Mouse (Mus musculus): ENCODE measurements around the gene Ndst4. TPM values are rescaled to one million over a fixed set of nuclear protein-coding genes. Genes with fewer than 3 reads are reported as not detected.

The Ndst4 gene
- polyA plus RNA-seq, 1 experiment from 2014 or later = 0.03 TPM

DNA sequence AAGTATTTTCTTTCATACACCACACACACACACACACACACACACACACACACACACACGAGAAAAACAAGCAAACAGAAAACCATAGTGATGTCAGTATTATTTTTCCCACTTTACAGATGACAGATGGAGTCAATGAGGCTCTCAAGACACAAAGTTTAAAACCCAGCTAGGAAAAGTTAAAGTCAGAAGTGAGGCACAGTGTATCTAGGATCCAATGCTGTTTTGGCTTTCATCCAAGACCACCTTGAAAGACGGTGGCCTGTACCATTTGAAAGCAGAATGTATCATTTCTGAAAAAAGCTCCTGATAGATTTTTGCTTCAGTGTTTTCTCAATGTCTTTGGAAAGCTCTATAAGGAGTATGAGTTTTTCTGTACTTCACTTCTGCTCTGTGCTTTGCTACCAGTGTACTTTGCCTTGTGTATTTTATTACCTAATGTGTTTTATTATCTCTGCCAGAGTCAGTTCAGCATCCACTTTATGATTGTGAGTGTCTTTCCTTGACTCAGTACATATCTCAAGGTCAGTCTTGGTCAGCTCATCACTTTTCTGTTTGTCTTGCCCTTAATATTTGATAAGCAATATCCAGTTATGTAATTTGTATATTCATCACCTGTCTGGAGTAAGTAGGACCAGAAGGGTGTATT lies 257.1 kb downstream of the Ndst4 start:
- H3K9me3 ChIP-seq (replicated peaks) = no peaks in the 10 kb centered on the region
- no peak overlapping the region for H3K27ac ChIP-seq
- no peak overlapping the region for H3K4me2 ChIP-seq
- no peak overlapping the region for H3K9ac ChIP-seq
- no peaks in the 10 kb centered on the region for H3K4me1 ChIP-seq
- no peak overlapping the region for H3K4me3 ChIP-seq (replicated peaks)
- H3K27me3 ChIP-seq = no peaks in the 10 kb centered on the region
- no peak for ATAC-seq (replicated peaks; ENCODE audit: low FRiP score)
- WGBS = 62% methylated on average over 2 of the region's 2 CpGs
- no peaks in the 10 kb centered on the region for H3K36me3 ChIP-seq

DNA sequence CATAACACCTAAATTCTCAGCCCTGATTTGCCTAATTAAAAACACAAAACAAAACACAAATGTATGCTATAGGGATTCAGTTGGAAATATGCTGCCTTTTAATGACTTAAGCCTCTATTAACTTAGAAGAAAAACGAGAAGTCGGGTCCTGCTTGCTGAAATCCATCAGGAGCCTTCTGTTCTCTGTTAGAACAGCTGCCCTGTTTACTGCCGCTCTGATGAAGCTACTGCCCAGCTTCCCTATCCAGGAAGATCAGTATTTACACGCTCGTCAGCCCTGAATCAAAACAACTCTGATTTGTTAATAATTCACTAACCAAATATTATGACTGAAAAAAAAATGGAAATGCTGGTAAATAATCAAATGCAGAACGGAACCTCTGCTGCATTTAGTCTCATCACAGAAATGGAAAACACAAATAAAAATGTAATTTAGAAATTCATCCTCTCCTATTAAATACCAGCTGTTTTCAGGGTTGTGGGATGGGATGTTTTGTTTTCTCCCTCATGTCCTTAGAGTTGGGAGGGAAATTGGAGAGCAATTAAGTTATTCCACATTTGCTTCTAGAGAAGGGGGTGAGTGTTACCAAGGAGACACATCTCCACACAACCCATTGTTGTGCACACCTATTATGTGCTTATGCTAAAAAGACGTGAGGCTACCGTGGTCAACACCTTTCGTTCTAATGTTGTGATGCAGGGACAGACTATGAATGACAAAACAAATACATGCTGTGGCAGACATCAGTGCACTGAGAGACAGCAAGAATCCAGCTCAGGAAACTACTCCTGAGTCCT lies 270.3 kb downstream of the Ndst4 start:
- Histone ChIP-seq H3K4me3 (replicated peaks) (no peak overlapping the region), H3K27ac (no peak overlapping the region), H3K4me2 (no peak overlapping the region), H3K4me1 (no peaks in the 10 kb centered on the region), H3K36me3 (no peaks in the 10 kb centered on the region), H3K9me3 (replicated peaks) (no peaks in the 10 kb centered on the region), H3K27me3 (no peaks in the 10 kb centered on the region), H3K9ac (no peak overlapping the region)
- no peak for ATAC-seq (replicated peaks; ENCODE audit: low FRiP score)
- WGBS = 62% methylated on average over 9 of the region's 9 CpGs

DNA sequence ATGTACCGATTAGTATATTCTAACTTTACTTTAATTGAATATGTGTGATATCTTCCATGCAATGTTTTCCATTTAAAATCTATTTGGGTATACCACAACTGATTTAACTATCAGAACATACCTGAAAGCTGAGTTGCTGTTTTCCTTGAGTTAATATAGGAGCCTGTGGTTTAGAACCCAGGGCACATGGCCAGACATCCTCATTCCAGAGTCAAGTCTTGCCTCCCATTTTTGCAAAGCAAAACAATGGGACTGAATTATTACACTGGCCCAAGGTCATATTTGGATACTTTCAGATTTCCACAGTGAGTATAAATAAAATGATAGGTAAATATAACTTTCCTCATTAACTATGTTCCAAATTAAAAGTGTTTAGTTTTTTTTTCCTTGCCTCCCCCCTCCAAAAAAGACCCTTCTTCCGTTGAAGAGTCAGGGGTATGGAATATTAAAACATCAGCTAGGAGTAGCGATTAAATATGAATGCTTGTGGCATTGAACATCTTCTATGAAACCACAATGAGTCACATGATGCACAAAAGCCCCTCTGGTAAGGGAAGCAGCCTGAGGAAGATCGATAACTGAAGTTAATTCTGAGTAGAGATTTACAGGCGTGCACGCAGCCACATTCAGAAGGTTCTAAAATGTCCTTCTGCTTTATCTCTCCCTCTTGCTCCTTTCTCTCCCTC lies 271.5 kb downstream of the Ndst4 start:
- H3K36me3 ChIP-seq = no peaks in the 10 kb centered on the region
- ATAC-seq (replicated peaks; ENCODE audit: low FRiP score) = no peak
- no peaks in the 10 kb centered on the region for H3K27me3 ChIP-seq
- H3K4me2 ChIP-seq = no peak overlapping the region
- H3K4me3 ChIP-seq (replicated peaks) = no peak overlapping the region
- no peak overlapping the region for H3K9ac ChIP-seq
- H3K27ac ChIP-seq = no peak overlapping the region
- no peaks in the 10 kb centered on the region for H3K4me1 ChIP-seq
- 81% methylated on average over 6 of the region's 6 CpGs for WGBS
- H3K9me3 ChIP-seq (replicated peaks) = no peaks in the 10 kb centered on the region

DNA sequence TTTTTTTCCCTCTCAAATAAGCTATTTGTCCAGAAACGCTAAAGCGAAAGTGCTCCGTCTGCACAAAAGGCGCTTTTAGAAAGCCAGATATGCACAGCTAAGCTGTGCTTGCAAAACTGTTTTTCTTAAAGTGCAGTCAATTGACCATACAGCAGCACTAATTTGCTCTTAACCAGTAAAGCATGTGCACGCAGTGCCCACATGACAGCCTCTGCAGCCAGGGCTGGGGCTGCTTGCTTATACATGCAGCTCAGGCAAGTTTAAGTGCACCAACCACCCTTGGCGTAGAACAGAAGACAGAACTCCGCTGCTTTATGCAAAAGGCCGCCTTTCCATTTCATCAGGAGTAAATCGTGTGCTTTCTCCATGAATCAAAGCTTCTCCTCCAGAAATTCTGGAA lies 275.0 kb downstream of the Ndst4 start:
- no peaks in the 10 kb centered on the region for H3K36me3 ChIP-seq
- ATAC-seq (replicated peaks; ENCODE audit: low FRiP score) = 0 out of 2 replicates have a peak, but pooled peaks have one; percentile 43
- H3K27ac ChIP-seq = no peak overlapping the region
- no peak overlapping the region for H3K4me3 ChIP-seq (replicated peaks)
- WGBS = 78% methylated on average over 9 of the region's 9 CpGs
- no peaks in the 10 kb centered on the region for H3K4me1 ChIP-seq
- no peaks in the 10 kb centered on the region for H3K9me3 ChIP-seq (replicated peaks)
- no peak overlapping the region for H3K9ac ChIP-seq
- no peak overlapping the region for H3K4me2 ChIP-seq
- no peaks in the 10 kb centered on the region for H3K27me3 ChIP-seq

DNA sequence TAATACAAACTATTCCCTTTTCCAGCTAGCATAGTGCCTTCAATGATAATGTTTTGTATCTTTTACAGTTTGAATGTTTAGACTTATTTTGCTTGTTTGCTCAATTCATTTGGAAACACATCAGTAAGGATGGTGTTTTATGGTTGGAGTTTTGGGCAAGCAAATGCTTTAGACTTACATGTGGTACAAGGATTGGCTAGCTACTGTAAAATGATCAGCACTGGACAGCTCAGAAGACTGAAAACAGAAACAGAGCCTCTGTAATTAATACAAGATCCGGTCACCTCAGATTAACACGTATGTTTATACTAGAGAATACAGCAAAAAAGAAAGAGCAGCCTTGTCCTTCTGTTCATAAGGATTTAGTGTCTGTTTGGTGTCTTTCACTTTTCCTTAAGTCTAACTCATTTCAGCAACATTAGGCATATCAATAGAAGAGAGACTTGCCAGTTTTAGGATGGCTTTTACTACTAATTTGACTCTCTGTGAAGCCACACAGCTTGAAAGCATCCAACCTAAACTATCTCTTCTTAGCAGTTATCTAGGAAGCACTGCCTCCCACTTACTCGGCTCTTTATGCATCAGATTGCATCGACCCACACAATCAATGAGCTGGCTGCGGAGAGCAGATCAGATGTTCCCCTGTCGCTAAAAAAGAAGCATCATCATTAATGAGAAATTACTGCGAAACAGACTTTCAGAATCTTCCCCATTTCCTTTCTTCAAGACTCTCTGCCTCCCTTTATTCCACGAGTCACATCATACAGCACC lies 279.8 kb downstream of the Ndst4 start:
- ATAC-seq (replicated peaks; ENCODE audit: low FRiP score) = no peak
- Histone ChIP-seq H3K27me3 (no peaks in the 10 kb centered on the region), H3K4me1 (no peaks in the 10 kb centered on the region)

DNA sequence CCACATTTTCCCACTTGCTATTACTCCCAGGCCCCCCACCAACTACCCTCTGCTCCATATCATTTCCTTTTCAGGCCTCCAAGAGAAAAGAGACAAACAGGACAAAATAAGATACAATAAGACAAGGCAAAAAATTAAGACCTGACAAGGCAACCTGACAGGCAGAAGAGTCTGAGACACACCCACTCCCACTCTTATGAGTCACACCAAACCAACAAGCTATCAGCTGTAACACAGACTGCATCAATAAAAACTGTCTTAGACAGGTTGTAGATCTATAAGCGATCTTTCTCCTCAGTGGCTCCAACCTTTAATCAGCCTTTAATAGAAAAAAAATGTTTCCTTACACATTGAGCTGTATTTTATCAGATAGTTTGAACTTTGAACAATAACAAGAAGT lies 280.7 kb downstream of the Ndst4 start:
- Histone ChIP-seq H3K27ac (no peak overlapping the region), H3K36me3 (no peaks in the 10 kb centered on the region), H3K9me3 (replicated peaks) (no peaks in the 10 kb centered on the region), H3K27me3 (no peaks in the 10 kb centered on the region), H3K4me2 (no peak overlapping the region), H3K9ac (no peak overlapping the region), H3K4me1 (no peaks in the 10 kb centered on the region), H3K4me3 (replicated peaks) (no peak overlapping the region)
- WGBS = 83% methylated on average over 1 of the region's 1 CpGs
- no peak for ATAC-seq (replicated peaks; ENCODE audit: low FRiP score)

More for the DNA sequence above, 279.8 kb downstream of the Ndst4 start:
- Histone ChIP-seq H3K9me3 (replicated peaks) (no peaks in the 10 kb centered on the region), H3K4me3 (replicated peaks) (no peak overlapping the region), H3K4me2 (no peak overlapping the region), H3K9ac (no peak overlapping the region), H3K27ac (no peak overlapping the region), H3K36me3 (no peaks in the 10 kb centered on the region)
- 60% methylated on average over 8 of the region's 8 CpGs for WGBS

DNA sequence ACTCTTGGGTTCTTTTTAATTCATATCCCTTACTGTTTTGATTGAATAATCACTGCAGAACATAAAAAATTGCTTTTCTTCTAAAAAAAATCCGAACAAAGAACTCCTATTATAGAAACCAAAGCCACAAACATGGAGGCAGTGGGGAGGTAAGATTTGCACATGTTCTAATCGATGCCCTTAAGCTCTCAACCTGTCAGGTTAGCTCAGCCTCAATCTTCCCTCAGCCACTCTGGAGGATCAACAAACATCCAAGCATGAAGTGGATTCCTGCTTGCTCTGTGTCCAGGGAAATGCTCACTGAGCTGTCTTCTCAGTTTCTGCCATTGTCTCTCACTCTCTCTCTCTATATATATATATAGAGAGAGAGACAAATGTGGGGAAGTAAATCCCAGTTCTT lies 283.7 kb downstream of the Ndst4 start:
- H3K4me3 ChIP-seq (replicated peaks) = no peak overlapping the region
- WGBS = 81% methylated on average over 2 of the region's 2 CpGs

DNA sequence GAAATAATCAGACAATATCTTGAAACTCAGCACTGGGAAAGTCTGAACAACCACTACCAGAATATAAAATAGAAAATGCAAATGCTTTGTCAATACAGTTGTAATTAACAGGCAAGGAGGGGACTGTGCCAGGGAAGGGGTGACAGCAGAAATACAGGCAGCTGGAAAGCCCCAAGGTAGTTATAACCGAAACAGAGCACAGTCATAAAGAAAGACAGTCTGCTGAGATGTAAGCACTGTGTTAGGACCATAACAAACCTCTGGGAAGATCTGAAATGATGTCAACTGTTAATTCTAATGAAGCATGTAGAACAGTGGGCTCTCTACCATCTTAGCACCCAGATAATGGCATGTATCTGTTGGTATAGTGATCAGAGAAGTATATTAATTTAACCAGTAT lies 287.1 kb downstream of the Ndst4 start:
- Histone ChIP-seq H3K9me3 (replicated peaks) (no peaks in the 10 kb centered on the region), H3K4me1 (no peaks in the 10 kb centered on the region), H3K27me3 (no peaks in the 10 kb centered on the region), H3K36me3 (no peaks in the 10 kb centered on the region), H3K4me3 (replicated peaks) (no peak overlapping the region), H3K9ac (no peak overlapping the region), H3K4me2 (no peak overlapping the region), H3K27ac (no peak overlapping the region)
- 74% methylated on average over 1 of the region's 1 CpGs for WGBS
- no peak for ATAC-seq (replicated peaks; ENCODE audit: low FRiP score)

More for the DNA sequence above, 283.7 kb downstream of the Ndst4 start:
- Histone ChIP-seq H3K4me1 (no peaks in the 10 kb centered on the region), H3K9ac (no peak overlapping the region), H3K27me3 (no peaks in the 10 kb centered on the region), H3K27ac (no peak overlapping the region), H3K36me3 (no peaks in the 10 kb centered on the region), H3K9me3 (replicated peaks) (no peaks in the 10 kb centered on the region), H3K4me2 (no peak overlapping the region)
- no peak for ATAC-seq (replicated peaks; ENCODE audit: low FRiP score)

DNA sequence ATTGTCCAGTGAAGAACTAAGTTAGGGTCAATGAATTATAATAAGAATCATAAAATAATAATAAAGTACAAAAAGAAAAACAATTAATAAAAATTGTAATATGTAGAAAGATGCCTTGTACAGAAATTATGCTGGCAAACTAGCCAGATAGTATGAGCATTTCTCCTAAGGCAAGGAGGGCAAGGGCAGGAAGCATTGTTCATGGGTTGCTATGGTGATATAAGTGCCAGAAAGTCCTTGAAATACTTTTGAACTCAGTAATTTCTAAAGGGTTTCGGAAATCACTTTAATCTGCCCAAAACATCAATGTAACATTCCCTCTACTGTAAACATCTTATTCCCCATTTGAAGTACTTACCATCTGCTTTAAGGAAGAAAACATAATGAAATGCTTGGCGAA lies 319.1 kb downstream of the Ndst4 start:
- 82% methylated on average over 2 of the region's 2 CpGs for WGBS
- no peaks in the 10 kb centered on the region for H3K9me3 ChIP-seq (replicated peaks)
- no peak overlapping the region for H3K4me3 ChIP-seq (replicated peaks)
- no peak for ATAC-seq (replicated peaks; ENCODE audit: low FRiP score)
- H3K27me3 ChIP-seq = no peaks in the 10 kb centered on the region
- H3K36me3 ChIP-seq = no peaks in the 10 kb centered on the region
- no peak overlapping the region for H3K4me2 ChIP-seq
- H3K4me1 ChIP-seq = no peaks in the 10 kb centered on the region
- no peak overlapping the region for H3K9ac ChIP-seq
- no peak overlapping the region for H3K27ac ChIP-seq

DNA sequence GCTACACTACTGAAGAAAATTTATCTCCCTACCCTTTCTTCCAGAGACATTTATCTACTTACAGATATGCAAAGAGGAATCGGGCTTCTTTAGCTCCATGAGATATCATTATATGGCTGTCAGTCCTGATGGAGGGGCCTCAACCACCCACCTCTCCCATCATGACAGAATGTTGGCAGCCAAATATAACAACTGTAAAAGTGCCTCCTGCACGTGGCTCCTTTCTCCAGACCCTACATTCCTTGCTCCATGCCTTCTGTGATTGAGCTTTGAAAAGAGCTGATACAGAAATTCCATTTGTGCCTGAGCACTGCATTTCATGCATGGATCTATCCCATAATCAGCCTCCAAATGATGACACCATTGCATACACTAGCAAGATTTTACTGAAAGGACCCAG lies 331.1 kb downstream of the Ndst4 start:
- ATAC-seq (replicated peaks; ENCODE audit: low FRiP score) = no peak

DNA sequence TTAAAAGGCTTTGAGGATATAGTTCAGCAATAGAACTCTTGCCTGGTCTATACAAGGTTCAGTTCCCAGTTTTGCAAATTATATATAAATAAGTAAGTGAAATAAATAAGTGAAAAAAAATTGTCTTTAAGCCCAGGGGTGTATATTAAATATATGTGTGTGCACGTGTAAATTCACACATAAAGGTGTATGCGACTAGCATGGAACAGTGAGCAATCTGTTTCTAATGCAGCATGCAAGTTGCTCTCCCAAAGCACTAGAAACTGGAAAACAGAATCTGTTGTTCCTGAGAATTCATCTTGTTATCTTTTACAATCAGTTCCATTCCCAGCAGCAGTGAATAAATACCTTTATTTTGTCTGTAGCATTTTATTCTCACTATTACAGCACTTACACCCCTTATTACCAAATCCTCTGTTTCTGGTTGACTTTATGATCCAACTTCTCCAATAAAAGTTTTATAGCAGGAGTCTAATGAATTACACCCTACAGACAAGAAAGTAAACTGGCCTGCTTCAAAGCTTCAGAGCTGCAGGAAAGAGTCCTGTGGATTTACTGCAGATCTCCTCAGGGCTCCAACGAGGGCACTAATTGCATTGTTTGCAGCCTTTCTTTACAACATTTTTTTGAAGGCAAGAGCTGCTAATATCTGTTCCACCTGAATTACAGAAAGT lies 340.7 kb downstream of the Ndst4 start:
- Histone ChIP-seq H3K9ac (no peak overlapping the region), H3K9me3 (replicated peaks) (no peaks in the 10 kb centered on the region), H3K36me3 (no peaks in the 10 kb centered on the region), H3K4me1 (no peaks in the 10 kb centered on the region), H3K4me3 (replicated peaks) (no peak overlapping the region), H3K4me2 (no peak overlapping the region), H3K27me3 (no peaks in the 10 kb centered on the region), H3K27ac (no peak overlapping the region)
- no peak for ATAC-seq (replicated peaks; ENCODE audit: low FRiP score)
- WGBS = 37% methylated on average over 3 of the region's 3 CpGs

More for the DNA sequence above, 331.1 kb downstream of the Ndst4 start:
- Histone ChIP-seq H3K4me2 (no peak overlapping the region), H3K27me3 (no peaks in the 10 kb centered on the region), H3K27ac (no peak overlapping the region), H3K36me3 (no peaks in the 10 kb centered on the region), H3K9me3 (replicated peaks) (no peaks in the 10 kb centered on the region), H3K9ac (no peak overlapping the region), H3K4me3 (replicated peaks) (no peak overlapping the region), H3K4me1 (no peaks in the 10 kb centered on the region)
- 79% methylated on average over 2 of the region's 2 CpGs for WGBS

Measured in kidney, embryonic 15.5 days (tissue).